Mouse (Mus musculus): ENCODE measurements at regions not wholly inside any gene's neighbourhood (a gene's known extent, or its start where the extent isn't known, plus 50 kb on each side); places are given as distances from the start of the nearest gene placed in this dataset.

DNA sequence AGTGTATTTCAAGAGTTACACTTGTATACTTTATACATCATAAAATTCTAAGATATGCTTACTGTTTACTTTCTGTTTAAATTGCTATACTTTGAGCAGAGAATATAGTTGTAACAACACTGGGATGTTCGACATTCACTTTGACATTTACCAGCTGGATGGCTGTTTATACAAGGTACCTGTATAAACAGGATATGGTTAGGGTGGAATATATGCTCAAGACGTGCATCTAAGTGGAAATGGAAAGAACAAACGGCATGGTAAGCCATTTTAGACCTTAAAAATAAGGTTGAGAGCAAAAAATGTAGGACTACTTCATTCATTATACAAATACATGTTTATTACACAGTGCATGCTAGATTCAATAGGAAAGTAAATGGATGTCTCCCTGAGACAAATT is 195.9 kb upstream of the Rasa1 start:
- no peak overlapping the region for H3K27ac ChIP-seq
- H3K9ac ChIP-seq = no peak overlapping the region
- no peaks in the 10 kb centered on the region for H3K27me3 ChIP-seq
- ATAC-seq (ENCODE audit: low FRiP score, low read depth) = no peak
- 75% methylated on average over 3 of the region's 3 CpGs for WGBS
- H3K9me3 ChIP-seq = no peaks in the 10 kb centered on the region
- no peaks in the 10 kb centered on the region for H3K4me1 ChIP-seq
- H3K4me2 ChIP-seq (replicated peaks) = no peak overlapping the region
- no peaks in the 10 kb centered on the region for H3K36me3 ChIP-seq
- H3K4me3 ChIP-seq = no peak overlapping the region

DNA sequence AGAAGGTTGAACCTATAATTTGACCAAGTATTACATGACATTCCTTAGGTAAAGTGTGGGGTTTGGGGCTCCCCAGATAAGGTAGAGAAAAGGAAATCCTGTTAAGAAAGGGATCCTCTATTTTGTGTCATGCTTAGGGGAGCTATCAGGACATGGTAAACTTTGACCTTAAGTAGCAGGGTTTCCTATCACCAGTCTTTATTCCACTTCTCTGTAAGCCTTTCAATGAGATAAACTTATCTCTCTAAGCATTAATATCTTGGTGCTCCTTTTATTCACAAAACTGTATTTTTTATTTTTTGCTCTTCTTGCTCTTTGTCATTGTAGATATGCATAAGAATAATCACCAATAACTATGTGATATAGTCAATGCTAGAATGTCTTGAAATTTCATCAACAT is 194.4 kb upstream of the Rasa1 start:
- H3K9me3 ChIP-seq = no peaks in the 10 kb centered on the region
- no peak overlapping the region for H3K9ac ChIP-seq
- H3K36me3 ChIP-seq = no peaks in the 10 kb centered on the region
- H3K4me3 ChIP-seq = no peak overlapping the region
- no peak for ATAC-seq (ENCODE audit: low FRiP score, low read depth)
- no peak overlapping the region for H3K4me2 ChIP-seq (replicated peaks)
- H3K4me1 ChIP-seq = no peaks in the 10 kb centered on the region
- no peak overlapping the region for H3K27ac ChIP-seq
- H3K27me3 ChIP-seq = no peaks in the 10 kb centered on the region

DNA sequence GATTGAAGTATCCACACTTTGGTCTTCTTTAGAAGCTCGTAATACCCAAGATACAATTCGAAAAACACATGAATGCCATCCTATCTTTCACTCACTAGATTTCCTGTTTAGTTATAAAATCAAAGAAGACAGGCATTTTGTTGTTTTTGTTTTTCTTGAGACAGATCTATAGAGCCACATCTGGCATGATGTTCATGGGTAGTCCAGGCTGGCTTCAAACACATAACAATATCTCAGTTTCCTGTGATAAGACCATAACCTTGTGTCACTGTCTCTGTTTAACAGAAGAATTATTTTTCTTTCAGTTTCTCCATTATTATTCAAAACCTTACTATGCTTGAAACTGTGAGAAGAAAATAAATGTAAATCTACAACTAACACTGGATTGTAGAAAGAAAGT is 190.5 kb upstream of the Rasa1 start:
- Histone ChIP-seq H3K9ac (no peak overlapping the region), H3K27me3 (no peaks in the 10 kb centered on the region), H3K36me3 (no peaks in the 10 kb centered on the region), H3K4me2 (replicated peaks) (no peak overlapping the region), H3K4me3 (no peak overlapping the region), H3K9me3 (no peaks in the 10 kb centered on the region), H3K27ac (no peak overlapping the region), H3K4me1 (no peaks in the 10 kb centered on the region)
- WGBS = 84% methylated on average over 2 of the region's 2 CpGs
- no peak for ATAC-seq (ENCODE audit: low FRiP score, low read depth)

DNA sequence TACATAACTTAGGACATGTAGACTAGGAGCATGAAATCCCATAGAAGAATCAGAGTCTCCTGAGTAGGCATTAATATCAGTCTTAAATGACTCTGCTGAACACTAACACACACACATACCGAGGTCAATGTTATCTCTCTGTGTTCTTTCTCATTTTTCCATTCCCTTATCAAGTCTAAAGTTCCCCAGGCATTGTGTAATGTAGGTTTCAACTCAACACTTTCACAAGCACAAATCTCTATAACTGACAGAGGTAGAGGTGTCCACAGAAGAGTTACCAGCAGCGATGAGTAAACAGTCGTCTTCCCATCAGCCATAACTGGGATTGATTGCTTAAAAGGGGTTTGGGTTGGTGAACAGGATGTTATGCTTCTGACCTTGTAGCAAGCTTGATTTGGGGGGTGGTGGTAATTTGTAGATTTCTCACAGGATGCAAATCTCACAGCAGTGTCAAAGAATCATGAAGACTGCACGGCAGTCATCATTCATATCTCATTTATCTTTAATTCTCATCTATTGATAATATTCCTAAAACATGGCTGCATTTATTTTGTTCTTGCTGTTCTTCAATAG is 187.4 kb upstream of the Rasa1 start:
- Histone ChIP-seq H3K9ac (no peak overlapping the region), H3K36me3 (no peaks in the 10 kb centered on the region), H3K4me3 (no peak overlapping the region), H3K4me1 (no peaks in the 10 kb centered on the region), H3K9me3 (no peaks in the 10 kb centered on the region), H3K27me3 (no peaks in the 10 kb centered on the region), H3K4me2 (replicated peaks) (no peak overlapping the region), H3K27ac (no peak overlapping the region)
- ATAC-seq (ENCODE audit: low FRiP score, low read depth) = no peak
- 79% methylated on average over 4 of the region's 4 CpGs for WGBS

DNA sequence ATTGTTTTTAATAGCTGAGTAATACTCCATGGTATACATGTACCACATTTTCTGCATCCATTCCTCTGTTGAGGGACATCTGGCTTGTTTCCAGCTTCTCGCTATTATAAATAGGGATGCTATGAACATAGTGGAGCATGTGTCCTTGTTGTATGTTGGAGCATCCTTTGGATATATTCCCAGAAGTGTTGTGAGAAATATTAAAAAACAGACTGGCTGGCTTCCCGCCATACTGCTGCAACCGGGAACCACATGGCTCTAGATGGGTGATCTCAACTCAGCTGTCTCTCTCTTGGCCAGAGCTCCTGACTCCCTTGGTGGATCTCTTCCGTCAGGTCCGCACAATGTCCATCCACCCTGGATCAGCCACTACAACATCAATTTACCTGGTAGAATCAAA is 182.4 kb upstream of the Rasa1 start:
- ATAC-seq (ENCODE audit: low FRiP score, low read depth) = no peak
- Histone ChIP-seq H3K27me3 (no peaks in the 10 kb centered on the region), H3K4me2 (replicated peaks) (no peak overlapping the region), H3K36me3 (no peaks in the 10 kb centered on the region), H3K27ac (no peak overlapping the region), H3K9me3 (no peaks in the 10 kb centered on the region), H3K9ac (no peak overlapping the region), H3K4me1 (no peaks in the 10 kb centered on the region), H3K4me3 (no peak overlapping the region)
- 93% methylated on average over 5 of the region's 5 CpGs for WGBS

DNA sequence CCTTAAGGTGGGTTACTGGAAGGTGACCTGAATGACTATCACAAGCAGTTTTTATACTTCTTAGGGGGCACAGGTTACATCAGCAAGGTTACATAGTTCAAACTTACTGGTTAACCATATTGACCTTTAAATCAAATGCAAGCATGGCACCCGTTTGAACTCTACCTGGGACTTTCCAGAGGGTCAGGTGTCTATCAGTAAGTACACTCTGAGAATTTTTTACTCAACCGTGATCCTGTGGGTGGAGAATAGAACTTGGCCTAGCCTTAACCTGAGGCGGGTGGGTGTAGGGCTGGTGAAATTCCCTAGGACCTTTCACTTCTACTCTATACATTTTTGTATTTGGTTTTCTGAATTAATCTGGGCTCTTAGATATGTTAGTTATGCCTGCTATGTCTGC is 170.5 kb upstream of the Rasa1 start:
- no peak overlapping the region for H3K4me2 ChIP-seq (replicated peaks)
- H3K4me1 ChIP-seq = no peaks in the 10 kb centered on the region
- no peak for ATAC-seq (ENCODE audit: low FRiP score, low read depth)
- H3K9me3 ChIP-seq = no peaks in the 10 kb centered on the region
- H3K36me3 ChIP-seq = no peaks in the 10 kb centered on the region
- WGBS = 87% methylated on average over 3 of the region's 3 CpGs
- no peak overlapping the region for H3K9ac ChIP-seq
- H3K27ac ChIP-seq = no peak overlapping the region
- no peak overlapping the region for H3K4me3 ChIP-seq
- no peaks in the 10 kb centered on the region for H3K27me3 ChIP-seq

DNA sequence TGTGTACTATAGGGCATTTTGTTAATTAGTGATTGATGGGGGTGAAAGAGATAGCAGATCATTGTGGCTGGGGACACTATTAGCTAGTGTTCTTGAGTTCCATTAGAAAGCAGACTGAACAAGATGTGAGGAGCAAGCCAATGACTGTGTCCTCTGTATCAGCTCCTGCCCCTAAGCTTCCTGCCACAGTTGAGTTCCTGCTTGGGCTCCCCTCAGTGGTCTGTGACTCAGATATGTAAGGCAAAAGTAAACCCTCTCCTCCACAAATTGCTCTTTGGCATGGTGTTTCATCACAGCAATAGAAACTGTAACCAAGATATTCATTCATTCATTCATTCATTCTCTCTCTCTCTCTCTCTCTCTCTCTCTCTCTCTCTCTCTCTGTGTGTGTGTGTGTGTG is 169.7 kb upstream of the Rasa1 start:
- Histone ChIP-seq H3K4me1 (no peaks in the 10 kb centered on the region), H3K9ac (no peak overlapping the region), H3K27me3 (no peaks in the 10 kb centered on the region), H3K27ac (no peak overlapping the region), H3K9me3 (no peaks in the 10 kb centered on the region), H3K36me3 (no peaks in the 10 kb centered on the region), H3K4me3 (no peak overlapping the region), H3K4me2 (replicated peaks) (no peak overlapping the region)
- ATAC-seq (ENCODE audit: low FRiP score, low read depth) = no peak

DNA sequence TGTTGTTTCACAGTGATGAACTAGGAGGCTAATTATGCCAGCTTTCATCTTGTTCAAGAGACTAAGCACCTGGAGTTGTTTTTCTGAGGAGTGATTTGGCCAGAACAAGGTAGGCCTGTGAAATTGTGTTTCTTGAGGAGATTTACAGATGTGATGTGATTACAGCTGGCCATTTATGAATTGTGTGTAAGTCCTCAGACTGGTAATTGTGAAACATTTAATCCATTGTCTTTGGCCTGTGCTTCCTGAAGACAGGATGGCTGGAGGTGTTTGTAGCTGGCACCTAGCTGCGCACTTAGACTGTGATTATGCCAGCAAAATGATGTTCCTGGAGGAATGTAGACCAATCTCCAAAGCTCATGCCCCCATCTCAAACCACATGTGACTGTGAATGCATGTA is 150.7 kb upstream of the Rasa1 start:
- WGBS = 95% methylated on average over 1 of the region's 1 CpGs
- H3K4me2 ChIP-seq (replicated peaks) = no peak overlapping the region
- H3K27me3 ChIP-seq = no peaks in the 10 kb centered on the region
- no peaks in the 10 kb centered on the region for H3K4me1 ChIP-seq
- H3K36me3 ChIP-seq = no peaks in the 10 kb centered on the region
- H3K4me3 ChIP-seq = no peak overlapping the region
- H3K9ac ChIP-seq = no peak overlapping the region
- no peak overlapping the region for H3K27ac ChIP-seq
- no peaks in the 10 kb centered on the region for H3K9me3 ChIP-seq
- ATAC-seq (ENCODE audit: low FRiP score, low read depth) = no peak

DNA sequence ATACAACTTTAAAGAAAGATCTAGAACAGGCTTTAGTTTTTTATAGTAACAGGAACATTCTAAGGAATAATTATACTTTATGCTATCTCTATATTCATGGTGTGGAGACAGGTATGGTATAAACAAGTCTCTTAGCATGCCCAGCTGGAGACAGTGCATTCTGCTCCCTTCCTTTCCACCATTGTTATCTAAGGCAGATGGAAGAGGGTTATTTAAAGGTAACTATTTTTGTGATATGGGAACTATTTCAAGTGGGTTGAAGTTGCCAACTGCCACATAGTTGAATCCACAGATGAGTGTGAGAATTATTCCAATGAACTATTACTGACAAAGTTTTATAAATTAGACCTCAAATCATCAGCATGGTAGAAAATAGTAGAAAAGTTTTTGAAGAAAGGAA is 148.9 kb upstream of the Rasa1 start:
- H3K4me3 ChIP-seq = no peak overlapping the region
- H3K36me3 ChIP-seq = no peaks in the 10 kb centered on the region
- ATAC-seq (ENCODE audit: low FRiP score, low read depth) = no peak

DNA sequence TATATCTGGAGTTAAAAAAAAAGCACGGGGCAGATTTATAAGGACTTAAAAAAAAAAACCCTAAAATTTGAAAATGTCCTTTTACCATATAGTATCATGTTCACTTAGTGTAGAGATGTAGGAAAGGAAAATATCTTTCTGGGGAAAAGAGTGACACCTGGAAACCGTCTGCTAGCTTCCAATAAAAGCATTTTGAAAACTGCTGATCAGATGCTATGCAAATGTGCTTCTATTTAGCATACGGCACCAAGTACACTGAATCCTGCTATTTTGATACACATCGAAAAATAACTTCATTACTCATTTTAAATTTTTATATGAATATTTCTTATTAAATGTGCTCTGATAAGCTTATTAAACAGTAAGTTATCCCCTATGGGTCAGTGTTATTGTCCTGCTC is 148.1 kb upstream of the Rasa1 start:
- 76% methylated on average over 4 of the region's 4 CpGs for WGBS
- Histone ChIP-seq H3K4me2 (replicated peaks) (no peak overlapping the region), H3K9me3 (no peaks in the 10 kb centered on the region), H3K27ac (no peak overlapping the region), H3K4me1 (no peaks in the 10 kb centered on the region), H3K9ac (no peak overlapping the region), H3K36me3 (no peaks in the 10 kb centered on the region), H3K4me3 (no peak overlapping the region), H3K27me3 (no peaks in the 10 kb centered on the region)
- ATAC-seq (ENCODE audit: low FRiP score, low read depth) = no peak

More for the DNA sequence above, 148.9 kb upstream of the Rasa1 start:
- Histone ChIP-seq H3K27ac (no peak overlapping the region), H3K9ac (no peak overlapping the region), H3K4me2 (replicated peaks) (no peak overlapping the region), H3K4me1 (no peaks in the 10 kb centered on the region), H3K9me3 (no peaks in the 10 kb centered on the region), H3K27me3 (no peaks in the 10 kb centered on the region)

DNA sequence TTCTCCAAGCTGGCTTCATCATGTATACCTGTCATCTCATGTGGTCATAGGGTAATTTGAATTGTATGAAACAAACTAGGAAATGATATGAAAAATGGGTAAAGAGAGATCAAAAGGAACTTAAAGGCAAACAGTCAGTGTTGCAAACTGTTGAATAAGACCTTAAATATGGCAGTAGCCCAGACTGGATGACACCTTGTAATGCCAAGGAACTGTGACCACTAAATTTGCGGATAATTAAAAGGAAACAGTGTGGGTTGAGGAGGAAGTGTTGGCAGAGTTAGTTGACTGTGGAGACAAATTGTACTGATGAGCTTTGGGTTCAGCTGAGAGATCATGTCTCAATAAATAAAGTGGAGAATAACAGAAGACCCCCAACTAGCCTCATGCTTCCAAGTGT is 147.3 kb upstream of the Rasa1 start:
- H3K27ac ChIP-seq = no peak overlapping the region
- H3K36me3 ChIP-seq = no peaks in the 10 kb centered on the region
- no peaks in the 10 kb centered on the region for H3K9me3 ChIP-seq
- H3K4me1 ChIP-seq = no peaks in the 10 kb centered on the region
- H3K4me3 ChIP-seq = no peak overlapping the region
- H3K9ac ChIP-seq = no peak overlapping the region
- H3K4me2 ChIP-seq (replicated peaks) = no peak overlapping the region
- 83% methylated on average over 1 of the region's 1 CpGs for WGBS
- no peaks in the 10 kb centered on the region for H3K27me3 ChIP-seq
- ATAC-seq (ENCODE audit: low FRiP score, low read depth) = no peak

DNA sequence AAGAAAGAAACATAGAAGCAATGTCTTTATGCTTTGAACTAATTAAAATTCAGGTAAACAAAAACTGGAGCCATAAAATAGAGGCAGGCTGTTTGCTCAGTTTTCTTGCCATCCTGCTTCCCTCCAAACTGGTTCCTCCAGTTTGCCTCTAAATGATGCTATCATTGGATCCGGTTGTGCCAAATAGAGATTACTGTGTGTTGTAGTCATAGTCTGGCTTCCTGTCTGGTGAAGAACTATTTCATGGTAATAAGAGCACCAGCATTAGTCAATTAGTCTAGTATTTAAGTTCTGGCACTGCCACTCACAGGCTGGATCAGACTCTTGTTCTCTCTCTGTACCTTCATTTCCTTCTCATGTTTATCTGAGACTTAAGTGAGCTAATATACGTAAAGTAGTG is 141.9 kb upstream of the Rasa1 start:
- Histone ChIP-seq H3K4me3 (no peak overlapping the region), H3K4me1 (no peaks in the 10 kb centered on the region), H3K27me3 (no peaks in the 10 kb centered on the region), H3K9me3 (no peaks in the 10 kb centered on the region), H3K4me2 (replicated peaks) (no peak overlapping the region), H3K27ac (no peak overlapping the region), H3K36me3 (no peaks in the 10 kb centered on the region), H3K9ac (no peak overlapping the region)
- no peak for ATAC-seq (ENCODE audit: low FRiP score, low read depth)
- WGBS = 76% methylated on average over 2 of the region's 2 CpGs

DNA sequence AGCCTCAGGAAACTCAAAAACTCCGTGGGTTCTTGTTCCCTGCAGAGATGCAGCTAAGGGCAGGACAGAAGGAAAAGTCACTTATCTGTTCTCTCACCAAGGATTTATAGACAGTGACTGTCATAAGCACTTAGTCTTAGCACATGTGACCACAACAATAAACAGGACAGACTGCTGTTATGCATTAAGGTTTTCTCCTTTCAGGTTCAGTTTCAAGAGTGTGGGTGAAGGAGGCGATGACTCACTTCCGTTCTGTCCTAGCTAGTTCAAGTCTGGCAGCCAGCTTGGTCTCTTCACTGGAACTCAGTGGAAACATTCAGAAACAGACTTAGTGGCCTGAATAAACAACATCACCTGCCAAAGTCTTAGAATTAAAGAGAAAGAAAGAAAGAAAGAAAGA is 141.1 kb upstream of the Rasa1 start:
- no peaks in the 10 kb centered on the region for H3K9me3 ChIP-seq
- no peak for ATAC-seq (ENCODE audit: low FRiP score, low read depth)
- no peak overlapping the region for H3K4me2 ChIP-seq (replicated peaks)
- H3K4me3 ChIP-seq = no peak overlapping the region
- H3K4me1 ChIP-seq = no peaks in the 10 kb centered on the region
- no peak overlapping the region for H3K27ac ChIP-seq
- WGBS = 63% methylated on average over 3 of the region's 3 CpGs
- H3K9ac ChIP-seq = no peak overlapping the region
- H3K36me3 ChIP-seq = no peaks in the 10 kb centered on the region
- H3K27me3 ChIP-seq = no peaks in the 10 kb centered on the region

DNA sequence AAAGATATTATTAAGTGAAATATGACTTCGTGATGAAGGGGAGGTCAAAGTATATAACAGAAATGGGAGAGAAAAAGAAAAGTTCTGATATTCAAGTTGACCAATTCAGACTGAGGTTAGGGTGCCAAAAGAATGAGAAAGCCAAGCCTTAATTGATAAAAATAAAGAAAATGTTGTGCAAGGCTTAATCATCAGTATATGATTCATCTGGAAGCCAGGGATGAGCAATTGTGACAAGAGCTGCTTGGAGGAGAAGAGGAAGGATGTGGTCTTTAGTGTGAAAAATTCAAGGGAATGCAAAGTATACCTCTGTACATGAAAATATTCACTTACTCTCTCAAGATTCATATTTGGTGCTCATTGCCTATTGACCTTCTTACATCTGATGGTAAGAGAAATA is 129.7 kb upstream of the Rasa1 start:
- H3K27me3 ChIP-seq = no peaks in the 10 kb centered on the region
- H3K9ac ChIP-seq = no peak overlapping the region
- H3K4me2 ChIP-seq (replicated peaks) = no peak overlapping the region
- H3K27ac ChIP-seq = no peak overlapping the region
- H3K9me3 ChIP-seq = no peaks in the 10 kb centered on the region
- no peaks in the 10 kb centered on the region for H3K36me3 ChIP-seq
- no peak overlapping the region for H3K4me3 ChIP-seq
- ATAC-seq (ENCODE audit: low FRiP score, low read depth) = no peak
- H3K4me1 ChIP-seq = no peaks in the 10 kb centered on the region
- WGBS = 73% methylated on average over 1 of the region's 1 CpGs

Measured in limb, embryonic 13.5 days (tissue).